Mouse (Mus musculus) neural tube, embryonic 15.5 days (tissue): ENCODE results near the gene Asf1b. TPM values are rescaled to one million over a fixed set of nuclear protein-coding genes. Genes with fewer than 3 reads are reported as not detected.

Source experiments
- ATAC-seq: fragments of 200-750 bp; cut with Nextera tagmentation; 2 replicates; pipeline ENCODE4 v1.8.0; 2017; ENCODE audit warnings: mild to moderate bottlenecking, moderate TSS enrichment, moderate library complexity; ENCODE audit not compliant: low FRiP score
- H3K27ac ChIP-seq: fragments of 300-500 bp; sonication (generic); replicated peaks from 2 replicates; pipeline ENCODE4 v1.5.1; 2015; ENCODE audit warnings: mild to moderate bottlenecking, inconsistent platforms
- H3K27me3 ChIP-seq: fragments of 300-500 bp; sonication (generic); replicated peaks from 2 replicates; pipeline ENCODE4 v1.6.1; 2015; ENCODE audit warnings: inconsistent platforms
- H3K36me3 ChIP-seq: fragments of 300-500 bp; sonication (generic); 2 replicates; pipeline ENCODE4 v1.6.1; 2015; ENCODE audit warnings: inconsistent platforms
- H3K4me1 ChIP-seq: fragments of 300-500 bp; sonication (generic); 2 replicates; pipeline ENCODE4 v1.6.1; 2015; ENCODE audit warnings: inconsistent platforms
- H3K4me2 ChIP-seq: fragments of 300-500 bp; sonication (generic); 2 replicates; pipeline ENCODE4 v1.6.1; 2015; ENCODE audit warnings: inconsistent platforms, mild to moderate bottlenecking, moderate library complexity
- H3K4me3 ChIP-seq: fragments of 300-500 bp; sonication (generic); replicated peaks from 2 replicates; pipeline ENCODE4 v1.5.1; 2015; ENCODE audit warnings: mild to moderate bottlenecking, inconsistent platforms
- H3K9ac ChIP-seq: fragments of 300-500 bp; sonication (generic); replicated peaks from 2 replicates; pipeline ENCODE4 v1.6.1; 2015; ENCODE audit warnings: mild to moderate bottlenecking, inconsistent platforms
- H3K9me3 ChIP-seq: fragments of 300-500 bp; sonication (generic); replicated peaks from 2 replicates; pipeline ENCODE4 v1.6.1; 2016; ENCODE audit warnings: inconsistent platforms
- WGBS: fragments of 180-500 bp; shearing (Covaris S2); methylation state at CpG from one replicate; pipeline ENCODE4 v1.1.7; 2015; ENCODE audit warnings: mixed read lengths; 5-methylcytosine and 5-hydroxymethylcytosine counted together
- polyA plus RNA-seq: library from polyadenylated mRNA; unstranded; fragments of >200 nt; fragmentation: Nextera tagmentation; extraction: Ambion mirVana; gene quantifications from 2 replicates; pipeline ENCODE4 v1.2.1, GENCODE M21; 2015

Asf1b gene
- polyA plus RNA-seq, 1 experiment from 2014 or later, result 8.0 TPM

- no peak overlapping the region for H3K27ac ChIP-seq
- no peak for ATAC-seq
- no peak overlapping the region for H3K9ac ChIP-seq
- H3K9me3 ChIP-seq, result no peaks in the 10 kb centered on the region
- WGBS, result 69% methylated on average over 7 of the region's 7 CpGs
- H3K36me3 ChIP-seq, result peaks cover 82% of the 10 kb centered on the region
- no peaks in the 10 kb centered on the region for H3K27me3 ChIP-seq
- no peaks in the 10 kb centered on the region for H3K4me1 ChIP-seq
- no peak overlapping the region for H3K4me2 ChIP-seq
- H3K4me3 ChIP-seq, result no peak overlapping the region
Observed at GRCm38 (mm10) chr8:83926266-83926665, 29.0 kb upstream of the Asf1b start.

DNA sequence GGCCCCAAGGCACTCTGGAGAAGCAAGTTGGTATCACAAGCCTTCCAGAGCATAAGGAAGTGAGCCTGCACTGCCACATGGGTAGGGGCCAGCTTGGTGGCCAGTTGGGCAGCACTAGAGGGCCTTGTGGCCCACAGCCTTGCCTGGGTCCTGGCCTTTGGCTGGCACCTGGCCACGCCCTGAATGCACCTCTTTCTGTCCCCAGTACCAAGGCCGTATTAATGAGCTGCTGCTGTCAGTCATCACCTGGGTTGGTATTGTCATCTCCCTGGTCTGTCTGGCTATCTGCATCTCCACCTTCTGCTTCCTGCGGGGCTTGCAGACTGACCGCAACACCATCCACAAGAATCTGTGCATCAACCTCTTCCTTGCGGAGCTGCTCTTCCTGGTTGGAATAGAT is 21.1 kb upstream of the Asf1b start:
- H3K9ac ChIP-seq, result no peak overlapping the region
- H3K9me3 ChIP-seq, result no peaks in the 10 kb centered on the region
- no peaks in the 10 kb centered on the region for H3K27me3 ChIP-seq
- ATAC-seq, result no peak
- peaks cover 100% of the 10 kb centered on the region for H3K36me3 ChIP-seq
- no peak overlapping the region for H3K27ac ChIP-seq
- H3K4me2 ChIP-seq, result no peak overlapping the region
- no peak overlapping the region for H3K4me3 ChIP-seq
- 93% methylated on average over 5 of the region's 5 CpGs for WGBS
- no peaks in the 10 kb centered on the region for H3K4me1 ChIP-seq

- no peak overlapping the region for H3K27ac ChIP-seq
- H3K4me2 ChIP-seq, result no peak overlapping the region
- 92% methylated on average over 2 of the region's 2 CpGs for WGBS
- ATAC-seq, result no peak
- no peaks in the 10 kb centered on the region for H3K4me1 ChIP-seq
- H3K9me3 ChIP-seq, result no peaks in the 10 kb centered on the region
- H3K36me3 ChIP-seq, result peaks cover 100% of the 10 kb centered on the region
- no peak overlapping the region for H3K4me3 ChIP-seq
- no peaks in the 10 kb centered on the region for H3K27me3 ChIP-seq
- H3K9ac ChIP-seq, result no peak overlapping the region
Observed at GRCm38 (mm10) chr8:83934994-83935393, 20.3 kb upstream of the Asf1b start.

- peaks cover 100% of the 10 kb centered on the region for H3K36me3 ChIP-seq
- no peak for ATAC-seq
- 92% methylated on average over 8 of the region's 8 CpGs for WGBS
- no peak overlapping the region for H3K4me2 ChIP-seq
- no peak overlapping the region for H3K4me3 ChIP-seq
- H3K9me3 ChIP-seq, result no peaks in the 10 kb centered on the region
- H3K4me1 ChIP-seq, result no peaks in the 10 kb centered on the region
- H3K27me3 ChIP-seq, result no peaks in the 10 kb centered on the region
- no peak overlapping the region for H3K9ac ChIP-seq
- no peak overlapping the region for H3K27ac ChIP-seq
Observed at GRCm38 (mm10) chr8:83935435-83935834, 19.9 kb upstream of the Asf1b start.

DNA sequence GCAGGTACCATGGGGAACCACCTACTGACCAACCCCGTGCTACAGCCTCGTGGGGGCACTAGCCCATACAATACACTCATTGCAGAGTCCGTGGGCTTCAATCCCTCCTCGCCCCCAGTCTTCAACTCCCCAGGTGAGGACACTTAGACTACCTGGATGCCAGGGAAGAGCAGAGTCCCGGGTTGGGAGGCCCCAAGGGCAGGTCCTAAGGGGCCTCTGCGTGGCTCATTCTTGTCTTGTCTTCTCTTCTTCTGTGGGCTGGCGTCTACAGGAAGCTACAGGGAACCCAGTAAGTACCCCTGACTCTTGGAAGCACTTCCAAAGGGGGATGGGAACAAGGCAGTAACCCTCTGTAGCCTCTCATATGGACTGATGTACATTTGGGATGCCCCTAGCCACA is 17.7 kb upstream of the Asf1b start:
- 92% methylated on average over 7 of the region's 7 CpGs for WGBS
- Histone ChIP-seq H3K4me2 (no peak overlapping the region), H3K9me3 (no peaks in the 10 kb centered on the region), H3K36me3 (peaks cover 78% of the 10 kb centered on the region), H3K27me3 (no peaks in the 10 kb centered on the region), H3K27ac (no peak overlapping the region), H3K9ac (no peak overlapping the region), H3K4me1 (no peaks in the 10 kb centered on the region), H3K4me3 (no peak overlapping the region)
- ATAC-seq, result no peak

GRCm38 (mm10) chr8:83938330-83938729 is 17.0 kb upstream of the Asf1b start:
- H3K27ac ChIP-seq, result no peak overlapping the region
- no peak overlapping the region for H3K4me2 ChIP-seq
- 95% methylated on average over 15 of the region's 15 CpGs for WGBS
- no peaks in the 10 kb centered on the region for H3K4me1 ChIP-seq
- H3K36me3 ChIP-seq, result peaks cover 71% of the 10 kb centered on the region
- H3K9me3 ChIP-seq, result no peaks in the 10 kb centered on the region
- H3K4me3 ChIP-seq, result no peak overlapping the region
- H3K9ac ChIP-seq, result no peak overlapping the region
- no peaks in the 10 kb centered on the region for H3K27me3 ChIP-seq
- no peak for ATAC-seq

DNA sequence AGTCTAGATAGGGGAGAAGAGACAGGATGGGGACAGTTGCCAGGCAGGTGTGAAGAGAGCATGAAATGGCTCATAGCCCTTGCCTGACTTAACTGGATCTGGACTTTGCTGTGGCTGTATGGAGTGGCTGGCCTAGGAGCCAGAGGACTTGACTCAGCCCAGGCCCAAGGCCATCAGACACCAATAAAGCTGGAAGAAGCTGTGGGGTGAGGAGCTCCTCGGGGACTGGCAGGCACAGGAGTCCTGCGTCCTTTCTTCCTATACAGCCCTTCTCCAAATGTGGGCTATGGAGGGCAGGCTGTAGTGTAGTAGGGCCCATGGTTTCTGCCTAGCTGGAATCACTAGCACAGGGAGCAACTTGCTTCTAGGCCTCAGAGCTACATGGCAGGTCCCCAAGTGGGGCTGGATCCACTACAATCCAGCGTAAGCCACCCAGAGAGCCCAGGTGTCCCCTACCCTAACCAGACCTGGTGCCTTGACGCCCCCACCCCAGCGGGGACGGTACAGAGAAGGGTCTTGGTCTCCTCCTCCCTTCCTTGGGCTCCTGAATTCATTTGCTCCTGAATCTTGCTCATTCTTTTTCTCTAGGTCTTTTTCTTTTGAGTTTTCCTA is 14.1 kb upstream of the Asf1b start:
- 0 out of 2 replicates have a peak, but pooled peaks have one; percentile 15 for ATAC-seq
- WGBS, result 80% methylated on average over 6 of the region's 6 CpGs
- Histone ChIP-seq H3K27ac (no peak overlapping the region), H3K9me3 (no peaks in the 10 kb centered on the region), H3K4me1 (no peaks in the 10 kb centered on the region), H3K4me2 (no peak overlapping the region), H3K4me3 (no peak overlapping the region), H3K27me3 (no peaks in the 10 kb centered on the region), H3K9ac (no peak overlapping the region), H3K36me3 (peaks cover 43% of the 10 kb centered on the region)

- Histone ChIP-seq H3K36me3 (peaks cover 30% of the 10 kb centered on the region), H3K27ac (no peak overlapping the region), H3K27me3 (no peaks in the 10 kb centered on the region), H3K4me3 (no peak overlapping the region), H3K4me1 (no peaks in the 10 kb centered on the region), H3K9me3 (no peaks in the 10 kb centered on the region), H3K4me2 (no peak overlapping the region), H3K9ac (no peak overlapping the region)
- ATAC-seq, result no peak
- WGBS, result 91% methylated on average over 1 of the region's 1 CpGs
Observed at GRCm38 (mm10) chr8:83942446-83942845, 12.9 kb upstream of the Asf1b start.

DNA sequence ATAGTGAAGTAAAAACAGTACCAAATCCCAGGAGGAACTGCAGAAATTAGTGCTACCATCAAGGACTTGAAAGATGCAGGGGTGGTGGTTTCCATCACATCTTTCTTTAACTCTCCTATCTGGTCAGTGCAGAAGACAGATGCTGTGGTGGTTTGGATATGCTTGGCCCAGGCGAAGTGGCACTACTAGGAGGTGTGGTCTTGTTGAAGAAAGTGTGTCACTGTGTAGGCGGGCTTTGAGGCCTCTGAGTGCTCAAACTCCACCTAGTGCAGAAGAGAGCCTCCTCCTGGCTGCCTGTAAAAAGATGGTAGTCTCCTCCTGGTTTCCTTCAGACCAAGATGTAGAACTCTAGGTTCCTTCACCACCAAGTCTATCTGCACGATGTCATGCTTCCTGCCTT is 9.8 kb upstream of the Asf1b start:
- ATAC-seq, result no peak
- Histone ChIP-seq H3K9ac (no peak overlapping the region), H3K36me3 (no peaks in the 10 kb centered on the region), H3K27ac (no peak overlapping the region), H3K9me3 (no peaks in the 10 kb centered on the region), H3K4me3 (no peak overlapping the region), H3K27me3 (no peaks in the 10 kb centered on the region), H3K4me1 (no peaks in the 10 kb centered on the region), H3K4me2 (no peak overlapping the region)
- 79% methylated on average over 3 of the region's 3 CpGs for WGBS

DNA sequence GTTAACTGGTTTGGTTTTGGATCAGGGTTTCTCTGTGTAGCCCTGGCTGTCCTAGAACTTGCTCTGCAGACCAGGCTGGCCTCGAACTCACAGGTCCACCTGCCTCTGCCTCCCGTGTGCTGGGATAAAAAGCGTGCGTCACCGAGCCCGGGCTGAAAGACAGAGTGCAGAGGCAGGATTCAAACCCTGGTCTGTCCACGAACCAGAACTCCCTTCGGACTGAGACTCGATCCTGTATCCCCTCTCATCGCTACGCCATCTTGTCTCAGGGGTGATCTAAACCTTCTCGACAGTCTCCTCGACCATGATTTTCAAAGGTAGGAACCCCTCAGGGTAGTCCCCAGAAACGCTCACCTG is 580 bp upstream of the Asf1b start:
- H3K4me1 ChIP-seq, result peaks cover 15% of the 10 kb centered on the region
- peak overlapping the region; percentile 99 for H3K4me2 ChIP-seq
- no peak; the same call in 1 of the 2 replicates for ATAC-seq
- peak overlapping the region; percentile 58 for H3K9ac ChIP-seq
- no peaks in the 10 kb centered on the region for H3K9me3 ChIP-seq
- H3K4me3 ChIP-seq, result peak overlapping the region; percentile 57
- H3K27me3 ChIP-seq, result no peaks in the 10 kb centered on the region
- peak overlapping the region; percentile 76 for H3K27ac ChIP-seq
- no peaks in the 10 kb centered on the region for H3K36me3 ChIP-seq
- 2% methylated on average over 14 of the region's 14 CpGs for WGBS

GRCm38 (mm10) chr8:83955958-83956218 is 581 bp downstream of the Asf1b start:
- no peak for ATAC-seq
- WGBS, result 0% methylated on average over 15 of the region's 15 CpGs

GRCm38 (mm10) chr8:83956789-83957188 is 1.5 kb downstream of the Asf1b start:
- Histone ChIP-seq H3K4me1 (peaks cover 15% of the 10 kb centered on the region), H3K36me3 (no peaks in the 10 kb centered on the region), H3K4me3 (no peak overlapping the region), H3K27ac (no peak overlapping the region), H3K4me2 (peak overlapping the region; percentile 99), H3K9me3 (no peaks in the 10 kb centered on the region), H3K9ac (no peak overlapping the region), H3K27me3 (no peaks in the 10 kb centered on the region)
- ATAC-seq, result no peak
- 18% methylated on average over 1 of the region's 1 CpGs for WGBS

More at GRCm38 (mm10) chr8:83955958-83956218, 581 bp downstream of the Asf1b start:
- peaks cover 15% of the 10 kb centered on the region for H3K4me1 ChIP-seq
- H3K9ac ChIP-seq, result peak overlapping the region; percentile 34
- H3K4me3 ChIP-seq, result peak overlapping the region; percentile 57
- no peaks in the 10 kb centered on the region for H3K27me3 ChIP-seq
- no peak overlapping the region for H3K27ac ChIP-seq
- peak overlapping the region; percentile 99 for H3K4me2 ChIP-seq
- no peaks in the 10 kb centered on the region for H3K36me3 ChIP-seq
- no peaks in the 10 kb centered on the region for H3K9me3 ChIP-seq
